Mouse (Mus musculus) hindlimb bud, embryonic 11.5 days (tissue): Measurements from ENCODE around the gene Ago3.

Experiments
- DNase-seq: peaks from one replicate; pipeline ENCODE4 v3.0.0-alpha.2; 2012; ENCODE audit warnings: low read depth, low spot score; ENCODE audit errors: extremely low spot score

The Ago3 gene

DNA sequence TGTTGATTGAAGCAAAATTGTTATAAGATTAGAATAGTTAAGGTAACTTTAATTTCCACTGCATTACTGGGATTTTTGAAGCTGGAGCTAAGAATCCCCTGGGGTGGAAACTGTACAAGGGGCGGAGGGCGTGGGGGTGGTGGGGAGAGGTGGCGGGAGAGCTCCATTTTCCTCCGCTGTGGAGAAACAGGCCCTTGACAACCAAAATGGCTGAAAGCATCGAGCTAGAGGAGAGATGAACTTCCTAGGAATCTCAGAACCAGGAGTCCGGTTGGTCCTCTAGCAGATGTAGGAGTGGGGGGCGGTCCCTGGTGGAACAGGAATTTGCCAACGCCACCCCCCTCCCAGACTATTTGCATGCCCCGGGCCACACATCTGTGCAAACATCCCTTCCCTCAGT lies 147.7 kb downstream of the Ago3 start:
- no peak for DNase-seq
